Mouse (Mus musculus): ENCODE results near the gene Cacna2d4. TPM values are rescaled to one million over a fixed set of nuclear protein-coding genes. Genes with fewer than 3 reads are reported as not detected.
A peak's percentile ranks its signal among the peaks of the same experiment; 100 is the strongest.

Gene Cacna2d4
- total RNA-seq, 2 experiments from 2014 or later, result not detected

- DNase-seq (ENCODE audit: low spot score in 2 of 2), result no peak
Measured at GRCm38 (mm10) chr6:119219237-119219870, 17.0 kb upstream of the Cacna2d4 start.

GRCm38 (mm10) chr6:119220297-119220696 is 16.0 kb upstream of the Cacna2d4 start:
- peak in 1 of 2 experiments; percentile 39 for DNase-seq (ENCODE audit: low spot score in 2 of 2)

GRCm38 (mm10) chr6:119224451-119225195 is 11.7 kb upstream of the Cacna2d4 start:
- peak in 1 of 2 experiments; percentile 18 for DNase-seq (ENCODE audit: low spot score in 2 of 2)

- DNase-seq (ENCODE audit: low spot score in 2 of 2), result peak in 1 of 2 experiments; percentile 19
Measured at GRCm38 (mm10) chr6:119225226-119225625, 11.1 kb upstream of the Cacna2d4 start.

GRCm38 (mm10) chr6:119225731-119226130 is 10.6 kb upstream of the Cacna2d4 start:
- DNase-seq (ENCODE audit: low spot score in 2 of 2), result no peak

- DNase-seq (ENCODE audit: low spot score in 2 of 2), result peak in 1 of 2 experiments; percentile 0
Measured at GRCm38 (mm10) chr6:119227001-119227400, 9.3 kb upstream of the Cacna2d4 start.

GRCm38 (mm10) chr6:119228861-119229603 is 7.3 kb upstream of the Cacna2d4 start:
- peak in 1 of 2 experiments; percentile 13 for DNase-seq (ENCODE audit: low spot score in 2 of 2)

- peak in 1 of 2 experiments; percentile 17 for DNase-seq (ENCODE audit: low spot score in 2 of 2)
Measured at GRCm38 (mm10) chr6:119233066-119233465, 3.3 kb upstream of the Cacna2d4 start.

- DNase-seq (ENCODE audit: low spot score in 2 of 2), result no peak
Measured at GRCm38 (mm10) chr6:119235441-119235840, 885 bp upstream of the Cacna2d4 start.

- no peak for DNase-seq (ENCODE audit: low spot score in 2 of 2)
Measured at GRCm38 (mm10) chr6:119237427-119237989, 1.2 kb downstream of the Cacna2d4 start.

GRCm38 (mm10) chr6:119239341-119240005 is 3.1 kb downstream of the Cacna2d4 start:
- DNase-seq (ENCODE audit: low spot score in 2 of 2), result no peak

GRCm38 (mm10) chr6:119240256-119240655 is 3.9 kb downstream of the Cacna2d4 start:
- no peak for DNase-seq (ENCODE audit: low spot score in 2 of 2)

- no peak for DNase-seq (ENCODE audit: low spot score in 2 of 2)
Measured at GRCm38 (mm10) chr6:119240871-119241705, 4.8 kb downstream of the Cacna2d4 start.

GRCm38 (mm10) chr6:119246082-119246481 is 9.8 kb downstream of the Cacna2d4 start:
- no peak for DNase-seq (ENCODE audit: low spot score in 2 of 2)

GRCm38 (mm10) chr6:119248578-119248977 is 12.3 kb downstream of the Cacna2d4 start:
- no peak for DNase-seq (ENCODE audit: low spot score in 2 of 2)

- DNase-seq (ENCODE audit: low spot score in 2 of 2), result no peak
Measured at GRCm38 (mm10) chr6:119249726-119250125, 13.4 kb downstream of the Cacna2d4 start.

- DNase-seq (ENCODE audit: low spot score in 2 of 2), result no peak
Measured at GRCm38 (mm10) chr6:119251704-119252103, 15.4 kb downstream of the Cacna2d4 start.

- DNase-seq (ENCODE audit: low spot score in 2 of 2), result no peak
Measured at GRCm38 (mm10) chr6:119276713-119277112, 40.4 kb downstream of the Cacna2d4 start.

GRCm38 (mm10) chr6:119280761-119281160 is 44.4 kb downstream of the Cacna2d4 start:
- no peak for DNase-seq (ENCODE audit: low spot score in 2 of 2)

- no peak for DNase-seq (ENCODE audit: low spot score in 2 of 2)
Measured at GRCm38 (mm10) chr6:119301310-119301709, 65.0 kb downstream of the Cacna2d4 start.
